Mouse (Mus musculus) MEL (cell line): ENCODE results near the gene 1810010D01Rik. TPM values are rescaled to one million over a fixed set of nuclear protein-coding genes. Genes with fewer than 3 reads are reported as not detected.

Source experiments
- DNase-seq: peaks from one replicate; pipeline ENCODE4 v3.0.0; 2011; ENCODE audit warnings: low read depth, low spot score
- H3K27ac ChIP-seq: 2 replicates; pipeline ENCODE4 v1.5.1; 2012; ENCODE audit warnings: low read depth, mild to moderate bottlenecking, control low read depth, low read length, moderate library complexity; ENCODE audit not compliant: control insufficient read depth
- H3K27me3 ChIP-seq, 2 experiments: fragments of 150-350 bp in 1 of 2; sonication (generic) in 1 of 2; 2 replicates each; pipeline ENCODE4 v1.6.1; 2012; ENCODE audit warnings: low read length in 2 of 2, mild to moderate bottlenecking in 2 of 2, improper control_type of control experiment in 1 of 2, moderate library complexity in 1 of 2; ENCODE audit not compliant: insufficient read depth in 2 of 2, control insufficient read depth in 1 of 2
- H3K36me3 ChIP-seq, 2 experiments: 2 replicates each; pipeline ENCODE4 v1.6.1; 2012 to 2014; ENCODE audit warnings: low read length in 2 of 2, improper control_type of control experiment in 1 of 2, inconsistent platforms in 1 of 2, mild to moderate bottlenecking in 1 of 2; ENCODE audit not compliant: insufficient read depth in 2 of 2, control insufficient read depth in 1 of 2
- H3K4me1 ChIP-seq, 2 experiments: fragments of 150-350 bp in 1 of 2; sonication (generic) in 1 of 2; 2 replicates each; pipeline ENCODE4 v1.6.1; 2012; ENCODE audit warnings: low read length in 2 of 2, improper control_type of control experiment in 1 of 2, mild to moderate bottlenecking in 1 of 2; ENCODE audit not compliant: insufficient read depth in 2 of 2, control insufficient read depth in 1 of 2
- H3K4me3 ChIP-seq, 2 experiments: fragments of 150-350 bp in 1 of 2; sonication (generic) in 1 of 2; 2 replicates each; pipeline ENCODE4 v1.5.1; 2012; ENCODE audit warnings: low read depth in 2 of 2, low read length in 2 of 2, mild to moderate bottlenecking in 2 of 2, moderate library complexity in 2 of 2, control low read depth in 1 of 2, improper control_type of control experiment in 1 of 2; ENCODE audit not compliant: control insufficient read depth in 1 of 2, insufficient read depth in 1 of 2
- H3K79me2 ChIP-seq: 2 replicates; pipeline ENCODE4 v1.6.1; 2012; ENCODE audit warnings: mild to moderate bottlenecking, low read length, moderate library complexity; ENCODE audit not compliant: control insufficient read depth, poor library complexity, insufficient read depth
- H3K9ac ChIP-seq: 2 replicates; pipeline ENCODE4 v1.6.1; 2012; ENCODE audit warnings: low read depth, mild to moderate bottlenecking, control low read depth, low read length, moderate library complexity; ENCODE audit not compliant: control insufficient read depth, poor library complexity, severe bottlenecking
- H3K9me3 ChIP-seq: fragments of 150-350 bp; sonication (generic); replicated peaks from 2 replicates; pipeline ENCODE4 v1.6.1; 2012; ENCODE audit warnings: mild to moderate bottlenecking, low read length, improper control_type of control experiment, moderate library complexity; ENCODE audit not compliant: insufficient read depth
- BHLHE40 ChIP-seq: IDR thresholded peaks from 2 replicates; pipeline ENCODE4 v1.6.1; 2012; ENCODE audit warnings: low read depth, mild to moderate bottlenecking, inconsistent platforms, low read length, improper control_type of control experiment, borderline replicate concordance
- CHD1 ChIP-seq: IDR thresholded peaks from 2 replicates; pipeline ENCODE4 v1.6.1; 2012; ENCODE audit warnings: low read depth, mild to moderate bottlenecking, inconsistent platforms, low read length, improper control_type of control experiment
- ELF1 ChIP-seq: IDR thresholded peaks from 2 replicates; pipeline ENCODE4 v1.6.1; 2014; ENCODE audit warnings: low read depth, mild to moderate bottlenecking, inconsistent platforms, low read length, improper control_type of control experiment, moderate library complexity
- EP300 ChIP-seq, 2 experiments: IDR thresholded peaks; 2 replicates each; pipeline ENCODE4 v1.6.1; 2011; ENCODE audit warnings: improper control_type of control experiment in 2 of 2, low read length in 2 of 2, low read depth in 1 of 2, mild to moderate bottlenecking in 1 of 2
- GATA1 ChIP-seq: IDR thresholded peaks from 2 replicates; pipeline ENCODE4 v1.6.1; 2011; ENCODE audit warnings: low read depth, low read length, improper control_type of control experiment
- HCFC1 ChIP-seq: IDR thresholded peaks from 2 replicates; pipeline ENCODE4 v1.6.1; 2012; ENCODE audit warnings: low read depth, mild to moderate bottlenecking, inconsistent platforms, low read length, improper control_type of control experiment, moderate library complexity
- KAT2A ChIP-seq: conservative IDR thresholded peaks from 2 replicates; pipeline ENCODE4 v1.6.1; 2012; ENCODE audit warnings: low read depth, low read length, improper control_type of control experiment, inconsistent platforms
- MAFK ChIP-seq: IDR thresholded peaks from 2 replicates; pipeline ENCODE4 v1.6.1; 2011; ENCODE audit warnings: low read depth, mild to moderate bottlenecking, low read length, improper control_type of control experiment, borderline replicate concordance
- MYB ChIP-seq: IDR thresholded peaks from 2 replicates; pipeline ENCODE4 v1.6.1; 2011; ENCODE audit warnings: mild to moderate bottlenecking, low read depth, low read length, improper control_type of control experiment
- NELFE ChIP-seq: IDR thresholded peaks from 2 replicates; pipeline ENCODE4 v1.6.1; 2011; ENCODE audit warnings: low read depth, low read length, improper control_type of control experiment
- NRF1 ChIP-seq: IDR thresholded peaks from 2 replicates; pipeline ENCODE4 v1.6.1; 2014; ENCODE audit warnings: low read depth, mild to moderate bottlenecking, inconsistent platforms, low read length, improper control_type of control experiment, moderate library complexity; ENCODE audit not compliant: poor library complexity, insufficient read depth, severe bottlenecking
- POLR2AphosphoS2 ChIP-seq: IDR thresholded peaks from 2 replicates; pipeline ENCODE4 v1.6.1; 2011; ENCODE audit warnings: low read length, improper control_type of control experiment
- POLR2AphosphoS5 ChIP-seq: IDR thresholded peaks from 2 replicates; pipeline ENCODE4 v1.6.1; 2012; ENCODE audit warnings: low read depth, borderline replicate concordance, mild to moderate bottlenecking, inconsistent platforms, low read length, moderate library complexity, mixed read lengths
- TAL1 ChIP-seq: IDR thresholded peaks from 2 replicates; pipeline ENCODE4 v1.6.1; 2012; ENCODE audit warnings: mild to moderate bottlenecking, inconsistent platforms, low read length, moderate library complexity, mixed read lengths
- TBP ChIP-seq: IDR thresholded peaks from 2 replicates; pipeline ENCODE4 v1.8.0; 2011; ENCODE audit warnings: low read depth, low read length, improper control_type of control experiment
- TCF12 ChIP-seq: IDR thresholded peaks from 2 replicates; pipeline ENCODE4 v1.6.1; 2014; ENCODE audit warnings: low read depth, mild to moderate bottlenecking, inconsistent platforms, low read length, improper control_type of control experiment, moderate library complexity
- UBTF ChIP-seq: IDR thresholded peaks from 2 replicates; pipeline ENCODE4 v1.6.1; 2012; ENCODE audit warnings: low read depth, mild to moderate bottlenecking, inconsistent platforms, low read length, improper control_type of control experiment, moderate library complexity, borderline replicate concordance; ENCODE audit not compliant: insufficient read depth
- USF1 ChIP-seq: IDR thresholded peaks from 2 replicates; pipeline ENCODE4 v1.6.1; 2014; ENCODE audit warnings: low read depth, mild to moderate bottlenecking, inconsistent platforms, low read length, improper control_type of control experiment, moderate library complexity
- USF2 ChIP-seq, 2 experiments: IDR thresholded peaks; 2 replicates each; pipeline ENCODE4 v1.6.1; 2011 to 2012; ENCODE audit warnings: improper control_type of control experiment in 2 of 2, low read length in 2 of 2, borderline replicate concordance in 1 of 2, inconsistent platforms in 1 of 2, low read depth in 1 of 2, mild to moderate bottlenecking in 1 of 2; ENCODE audit not compliant: insufficient read depth in 1 of 2
- ZKSCAN1 ChIP-seq: IDR thresholded peaks from 2 replicates; pipeline ENCODE4 v1.6.1; 2012; ENCODE audit warnings: low read depth, mild to moderate bottlenecking, inconsistent platforms, low read length, improper control_type of control experiment, moderate library complexity
- polyA plus RNA-seq, 2 experiments: library from polyadenylated mRNA; stranded (reverse) in 1 of 2; unstranded in 1 of 2; fragments of >175 nt in 1 of 2; fragments of >200 nt in 1 of 2; gene quantifications; 2 replicates each; pipeline versions ENCODE4 v1.2.1 to v1.2.4; 2012; ENCODE audit warnings: low replicate concordance in 2 of 2, low read depth in 1 of 2; ENCODE audit not compliant: insufficient read length in 2 of 2, insufficient read depth in 1 of 2, missing spikeins in 1 of 2
- total RNA-seq: library from RNA; depleted of rRNA; stranded (reverse); fragments of 300-350 nt; gene quantifications from 2 replicates; pipeline ENCODE4 v1.2.3, GENCODE M21; 2012

The 1810010D01Rik gene
- total and polyA plus RNA-seq, 3 experiments, result not detected

DNA sequence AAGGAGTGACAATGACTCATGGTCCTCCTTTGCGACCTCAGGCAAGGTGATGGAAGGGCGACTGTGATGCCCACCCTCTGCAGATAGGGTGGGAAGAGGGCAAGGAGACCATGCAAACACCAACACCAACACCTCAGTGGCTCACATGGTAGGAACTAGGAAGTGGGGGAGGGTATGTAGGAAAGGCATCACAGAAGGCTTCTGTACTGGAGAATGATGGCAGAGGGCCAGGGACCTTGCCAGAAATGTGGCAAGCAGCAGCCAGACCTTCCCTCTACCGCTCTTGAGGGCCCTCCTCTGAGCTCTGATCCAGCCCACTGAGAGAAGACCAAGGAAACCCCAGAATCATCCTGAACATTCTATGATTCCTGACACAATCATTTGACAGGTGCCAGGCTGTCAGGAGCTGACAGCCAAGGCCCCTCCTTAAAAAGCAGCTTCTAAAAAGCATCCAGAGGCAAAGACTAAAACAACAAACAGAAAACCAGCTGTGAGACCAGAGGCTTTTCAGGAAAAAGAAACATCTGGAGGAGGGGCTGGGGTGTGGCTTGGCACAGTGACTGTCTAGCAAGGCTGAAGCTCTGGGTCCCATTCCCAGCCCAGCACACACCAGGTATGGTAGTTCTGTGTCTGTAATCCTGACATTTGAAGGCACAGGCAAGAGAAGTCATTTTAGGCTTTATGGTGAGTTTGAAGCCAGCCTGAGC, 13.3 kb downstream of the 1810010D01Rik start:
- no peaks in the 10 kb centered on the region for H3K27me3 ChIP-seq
- no peak for TF ChIP-seq USF2 (IDR thresholded peaks at IDR 0.05; ENCODE audit: borderline replicate concordance in 1 of 2, insufficient read depth in 1 of 2, low read depth in 1 of 2, low read length in 2 of 2)
- TF ChIP-seq HCFC1, result no peak
- TF ChIP-seq TCF12, result no peak
- TF ChIP-seq NELFE, result no peak
- no peak for TF ChIP-seq TAL1
- no peak for TF ChIP-seq TBP
- no peak for TF ChIP-seq UBTF

DNA sequence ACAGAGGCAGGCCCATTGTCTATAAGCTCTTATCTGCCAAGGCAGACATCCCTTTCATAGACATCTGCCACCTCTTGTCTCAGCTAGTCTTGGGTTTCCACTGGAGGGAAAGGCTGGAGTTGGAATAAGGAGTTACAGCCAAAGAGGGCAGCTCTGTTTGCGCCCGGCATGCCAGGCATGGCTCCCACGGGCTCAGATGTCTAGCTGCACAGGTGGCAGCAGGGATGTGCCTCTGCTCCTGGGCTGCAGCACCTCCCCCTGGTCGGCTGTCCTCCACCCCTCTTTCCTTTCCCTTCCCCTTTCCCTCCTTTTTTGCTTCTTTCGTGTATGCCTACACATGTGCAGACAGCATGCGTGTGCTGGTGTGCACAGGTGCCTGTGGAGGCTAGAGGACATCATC, 15.1 kb downstream of the 1810010D01Rik start:
- H3K9me3 ChIP-seq, result no peaks in the 10 kb centered on the region
- no peaks in the 10 kb centered on the region for H3K79me2 ChIP-seq
- H3K4me3 ChIP-seq, result no peak overlapping the region
- no peaks in the 10 kb centered on the region for H3K36me3 ChIP-seq
- no peaks in the 10 kb centered on the region for H3K27me3 ChIP-seq
- H3K4me1 ChIP-seq, result no peaks in the 10 kb centered on the region
- H3K9ac ChIP-seq, result no peak overlapping the region
- TF ChIP-seq ZKSCAN1 (no peak), CHD1 (no peak), GATA1 (no peak), ELF1 (no peak), USF1 (no peak), TCF12 (no peak), TAL1 (no peak), BHLHE40 (no peak), HCFC1 (no peak), MYB (no peak), NRF1 (no peak), MAFK (no peak), EP300 (IDR thresholded peaks at IDR 0.05; ENCODE audit: low read depth in 1 of 2, low read length in 2 of 2) (no peak), POLR2AphosphoS5 (no peak), NELFE (no peak), POLR2AphosphoS2 (no peak), KAT2A (no peak)
- TF ChIP-seq, all 39 proteins: peak for 0
- no peak for DNase-seq
- H3K27ac ChIP-seq, result no peak overlapping the region

More for the DNA sequence above, 13.3 kb downstream of the 1810010D01Rik start:
- Histone ChIP-seq H3K79me2 (no peaks in the 10 kb centered on the region), H3K4me1 (no peaks in the 10 kb centered on the region), H3K27ac (no peak overlapping the region), H3K9me3 (no peaks in the 10 kb centered on the region), H3K4me3 (no peak overlapping the region), H3K9ac (no peak overlapping the region), H3K36me3 (no peaks in the 10 kb centered on the region)
- no peak for DNase-seq
